Mouse (Mus musculus) megakaryocyte progenitor cell, adult 5-6 weeks (primary cell): ENCODE measurements around the gene Wdr45b. TPM values are rescaled to one million over a fixed set of nuclear protein-coding genes. Genes with fewer than 3 reads are reported as not detected.
"Not testable (repeated sequence)": the region's sequence is repeated elsewhere in the genome, so short reads cannot be mapped to it uniquely, and the experiment has no call there.

ENCODE experiments used
- ATAC-seq: replicated peaks from 2 replicates; pipeline ENCODE4 v1.8.0; 2016; ENCODE audit warnings: mild to moderate bottlenecking, moderate TSS enrichment, inconsistent platforms; ENCODE audit not compliant: poor library complexity
- total RNA-seq, 2 experiments: library from RNA; stranded (forward) in 1 of 2; stranded (reverse) in 1 of 2; fragments of 157-497, 149-512 nt in 1 of 2; fragments of 200-1000 nt in 1 of 2; gene quantifications; 2 replicates each; pipeline versions ENCODE4 v1.2.3 to v1.2.4; 2015 to 2017

The Wdr45b gene
- total RNA-seq, 2 experiments from 2014 or later = 44.1 to 45.8 TPM

DNA sequence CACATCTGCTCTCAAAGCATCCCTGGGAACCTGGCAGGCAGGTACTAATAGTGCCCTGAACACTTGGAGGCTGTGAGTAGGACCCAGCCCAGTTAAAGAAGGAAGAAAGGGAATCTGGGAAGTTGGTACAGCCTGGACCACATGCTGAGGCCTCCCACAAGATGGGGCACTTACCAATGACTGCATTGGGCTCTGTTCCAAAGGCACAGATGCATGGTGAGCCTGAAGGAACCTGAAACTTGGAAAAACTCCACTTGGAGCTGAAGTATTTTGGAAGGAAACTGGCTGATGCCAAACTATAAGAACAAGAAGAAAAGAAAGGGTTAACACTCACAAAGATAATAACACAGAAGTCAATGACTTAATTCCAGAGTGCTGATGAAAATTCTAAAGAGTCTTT, 25.6 kb downstream of the Wdr45b start:
- no peak for ATAC-seq

DNA sequence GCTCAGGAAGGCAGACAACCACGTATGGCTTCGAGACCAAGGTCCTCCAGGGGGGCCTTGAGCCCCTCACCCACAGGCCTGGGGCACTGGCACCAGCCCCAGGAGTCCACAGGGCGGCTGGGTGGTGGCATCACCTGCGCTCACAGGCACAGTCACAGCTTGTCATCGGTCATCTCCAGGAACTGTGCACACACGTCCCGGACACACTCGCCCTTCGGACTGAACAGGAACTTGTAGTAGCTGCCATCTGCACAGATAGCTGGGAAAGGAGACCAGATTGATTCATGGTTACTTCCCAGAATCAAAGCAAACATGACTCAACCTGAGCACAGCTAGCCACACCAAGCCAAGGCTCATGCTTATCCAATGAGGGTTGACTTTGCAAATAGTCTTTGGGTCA, 26.0 kb downstream of the Wdr45b start:
- ATAC-seq = no peak

DNA sequence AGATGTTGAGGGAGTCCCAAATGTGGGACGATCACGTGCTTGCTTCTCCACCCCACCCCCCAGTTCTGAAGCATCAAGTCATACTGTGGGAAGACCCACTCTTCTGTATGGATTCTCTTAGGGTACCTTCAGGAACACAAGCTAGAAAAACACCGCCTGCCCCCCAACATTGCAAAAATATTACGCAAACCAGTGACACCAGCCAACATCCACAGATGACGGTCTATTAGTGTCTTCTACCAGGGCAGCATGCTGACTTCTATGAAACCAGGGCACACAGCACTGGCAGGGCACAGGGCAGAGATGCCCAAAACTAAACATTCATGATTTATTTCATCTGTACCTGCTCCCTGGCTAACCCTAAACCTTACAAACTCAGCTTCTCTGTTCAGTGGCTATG, 27.6 kb downstream of the Wdr45b start:
- no peak for ATAC-seq

DNA sequence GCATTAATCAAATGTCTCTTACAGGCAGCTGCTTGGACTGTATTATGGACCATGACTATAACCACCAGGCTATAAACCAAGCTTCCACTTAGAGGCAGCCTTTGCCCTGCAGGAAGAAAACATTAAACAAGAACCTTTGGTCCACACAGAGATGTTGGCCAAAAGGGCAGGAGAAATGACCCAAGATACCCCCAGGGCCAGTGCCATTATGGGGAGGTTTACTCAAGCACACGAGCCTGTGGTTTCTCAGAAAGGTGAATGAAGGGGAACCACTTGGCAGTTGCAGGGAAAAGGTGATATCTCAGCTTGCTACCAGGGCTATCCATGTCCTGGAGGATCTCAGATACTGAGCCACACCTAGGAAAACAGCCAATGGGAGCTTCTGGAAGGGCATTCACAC, 28.2 kb downstream of the Wdr45b start:
- no peak for ATAC-seq

DNA sequence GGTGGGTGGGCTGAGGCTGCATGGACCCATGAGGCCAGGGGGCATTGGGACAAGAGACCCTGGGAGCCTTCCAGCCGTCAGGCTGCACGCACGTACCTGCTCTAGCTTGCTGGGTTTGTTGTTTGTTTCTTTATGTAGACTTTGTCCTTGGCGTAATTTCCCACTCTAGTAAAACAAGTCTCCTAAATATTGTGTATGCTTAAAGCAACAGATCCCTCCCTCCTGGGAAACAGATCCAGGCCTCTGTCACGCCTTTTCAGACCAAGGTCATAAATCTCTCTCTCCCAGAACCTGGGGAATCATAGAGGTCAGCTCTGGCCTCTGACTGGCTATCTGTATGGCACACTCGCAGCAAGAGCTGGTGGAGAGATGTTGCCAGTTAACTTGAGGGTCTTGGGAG, 46.5 kb downstream of the Wdr45b start:
- not testable (repeated sequence) for ATAC-seq

DNA sequence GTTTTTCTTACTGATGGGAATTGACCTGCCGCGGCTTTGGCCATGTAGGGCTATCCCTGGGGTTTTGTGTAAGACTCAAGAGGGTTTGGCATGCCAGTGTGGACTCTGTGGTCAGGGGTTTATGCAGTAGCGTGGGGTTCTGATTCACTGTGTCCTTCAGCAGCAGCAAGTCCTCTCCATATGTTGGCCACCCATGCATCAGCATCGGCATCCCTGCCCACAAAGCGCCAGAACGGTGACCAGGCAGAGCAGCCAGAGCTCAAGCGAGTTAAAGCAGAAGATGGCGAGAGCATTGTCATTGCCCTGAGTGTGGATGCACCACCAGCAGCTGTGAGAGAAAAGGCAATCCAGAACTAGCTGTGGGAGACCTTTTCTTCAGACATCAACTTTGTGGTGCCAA, 47.6 kb downstream of the Wdr45b start:
- ATAC-seq = no peak

DNA sequence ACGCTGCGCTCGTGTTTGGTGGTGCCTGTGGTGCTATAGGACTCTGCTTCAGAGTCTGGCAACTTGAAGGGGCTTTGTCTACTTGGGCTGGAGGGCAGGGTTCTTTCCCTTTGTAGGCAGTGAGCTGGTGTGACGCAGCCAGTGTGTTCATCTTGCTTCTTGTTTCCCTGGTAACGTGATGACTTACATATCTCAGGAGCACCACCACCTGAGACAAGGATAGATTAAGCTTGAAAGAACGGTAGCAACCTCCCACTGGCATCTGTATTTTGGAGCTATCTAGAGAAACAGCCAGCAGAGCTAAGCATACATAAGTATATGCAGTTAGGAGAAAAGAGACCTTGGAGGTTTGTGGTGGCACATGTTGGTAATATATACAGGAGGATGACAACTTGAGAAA, 48.9 kb downstream of the Wdr45b start:
- ATAC-seq = peak; percentile 65

DNA sequence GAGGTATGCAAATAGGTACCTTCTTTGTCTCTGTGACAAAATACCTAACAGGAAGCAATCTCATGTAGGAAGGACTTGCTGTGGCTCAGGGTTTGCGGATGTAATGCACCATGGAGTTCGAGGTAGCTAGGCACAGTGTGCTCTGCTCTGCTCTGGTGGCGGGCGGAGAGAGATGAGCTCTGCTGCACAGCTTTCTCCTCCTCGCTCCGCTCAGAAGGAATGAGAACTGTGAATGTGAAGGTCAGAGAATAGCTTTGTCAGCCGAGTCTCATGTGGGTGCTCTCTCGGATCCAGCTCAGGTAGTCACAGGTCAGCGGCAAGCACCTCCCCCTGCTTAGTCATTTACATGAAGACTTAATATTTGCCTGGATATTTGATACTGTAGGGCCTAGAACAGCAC, 54.0 kb downstream of the Wdr45b start:
- no peak for ATAC-seq

DNA sequence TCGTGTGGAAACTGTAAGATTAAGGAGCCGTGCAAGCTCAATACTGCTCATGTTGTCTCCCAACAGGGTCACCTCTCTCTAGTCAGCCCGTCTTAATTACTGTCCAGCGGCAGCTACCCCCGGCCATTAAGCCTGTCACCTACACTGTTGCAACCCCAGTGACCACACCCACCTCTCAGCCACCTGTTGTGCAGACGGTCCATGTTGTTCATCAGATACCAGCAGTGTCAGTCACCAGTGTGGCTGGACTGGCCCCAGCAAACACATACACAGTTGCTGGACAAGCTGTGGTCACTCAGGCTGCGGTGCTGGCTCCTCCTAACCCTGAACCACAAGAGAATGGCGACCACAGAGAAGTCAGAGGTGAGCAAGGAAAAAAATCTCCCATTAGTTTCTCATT, 55.8 kb downstream of the Wdr45b start:
- ATAC-seq = no peak

DNA sequence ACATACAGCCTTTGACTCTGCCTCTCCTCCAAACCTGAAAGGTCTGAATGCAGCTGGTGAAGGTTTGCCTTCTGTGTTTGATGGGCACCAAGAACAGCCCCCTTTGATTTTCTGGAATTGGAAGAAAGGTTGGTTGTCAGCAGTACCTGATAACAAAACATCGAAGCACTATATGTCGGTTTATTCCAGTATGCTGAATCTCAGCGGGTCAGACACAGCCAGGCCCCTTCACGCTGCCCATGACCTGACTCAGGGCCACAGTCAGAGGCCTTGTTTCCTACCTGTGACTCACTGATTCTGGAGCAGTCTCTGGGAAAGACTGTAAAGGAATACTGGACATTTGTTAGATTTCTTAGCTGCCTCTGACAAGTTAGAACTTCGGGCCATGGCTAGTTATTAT, 59.5 kb downstream of the Wdr45b start:
- no peak for ATAC-seq

DNA sequence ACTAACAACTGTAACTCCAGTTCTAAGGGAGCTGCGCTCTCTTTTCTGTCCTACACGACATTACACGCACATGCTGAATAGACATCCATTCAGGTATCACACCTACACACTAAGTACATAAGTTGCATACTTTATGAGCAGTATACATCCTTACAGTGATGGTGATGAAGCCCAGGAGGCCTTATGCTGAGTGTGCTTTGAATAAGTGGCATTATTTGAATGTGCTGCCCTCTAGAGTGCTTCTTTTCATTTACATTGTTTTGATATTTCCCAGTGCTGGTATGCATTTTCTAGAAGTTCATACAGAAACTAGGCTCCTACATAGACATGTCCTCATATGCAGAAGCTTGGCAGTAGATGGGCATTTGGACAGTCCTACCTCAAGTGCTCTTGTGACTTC, 64.4 kb downstream of the Wdr45b start:
- ATAC-seq = peak; percentile 42; the same call in 1 of the 2 replicates

DNA sequence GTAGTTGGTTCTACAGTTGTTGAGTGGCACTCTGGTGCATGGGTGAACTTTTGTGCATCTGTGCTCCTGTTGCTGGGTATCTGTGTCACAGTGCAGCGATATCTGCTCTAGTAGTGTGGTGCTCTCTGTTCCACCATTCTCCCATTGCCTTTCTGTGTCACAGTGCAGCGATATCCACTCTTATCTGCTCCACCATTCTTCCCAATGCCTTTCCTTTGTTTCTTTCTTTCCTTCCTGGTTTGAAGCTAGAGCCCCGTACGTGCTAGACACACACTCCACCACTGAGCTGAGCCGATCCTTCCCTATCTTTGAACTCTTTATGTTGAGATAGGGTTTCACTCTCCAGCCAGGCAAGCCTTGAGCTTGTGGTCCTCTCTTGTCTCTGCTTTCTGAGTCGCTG, 71.3 kb downstream of the Wdr45b start:
- ATAC-seq = peak; percentile 64

DNA sequence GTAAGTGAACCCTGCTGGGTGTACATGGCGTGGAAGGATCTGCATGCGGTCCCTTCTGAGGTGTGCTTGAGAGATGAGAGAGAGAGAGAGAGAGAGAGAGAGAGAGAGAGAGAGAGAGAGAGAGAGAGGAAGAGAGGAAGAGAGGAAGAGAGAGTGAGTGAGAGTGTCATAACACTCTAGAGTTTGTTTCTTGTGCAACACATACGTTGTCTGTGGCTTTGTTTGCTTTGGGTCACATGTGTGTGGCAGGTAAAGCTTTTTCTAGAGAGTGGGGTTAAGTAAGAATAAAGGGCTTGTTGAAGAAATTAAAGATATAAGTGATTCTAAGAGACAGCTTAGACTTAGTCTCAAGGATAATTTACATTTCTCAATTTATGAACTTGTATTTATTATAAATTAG, 76.2 kb downstream of the Wdr45b start:
- ATAC-seq = peak; percentile 57

DNA sequence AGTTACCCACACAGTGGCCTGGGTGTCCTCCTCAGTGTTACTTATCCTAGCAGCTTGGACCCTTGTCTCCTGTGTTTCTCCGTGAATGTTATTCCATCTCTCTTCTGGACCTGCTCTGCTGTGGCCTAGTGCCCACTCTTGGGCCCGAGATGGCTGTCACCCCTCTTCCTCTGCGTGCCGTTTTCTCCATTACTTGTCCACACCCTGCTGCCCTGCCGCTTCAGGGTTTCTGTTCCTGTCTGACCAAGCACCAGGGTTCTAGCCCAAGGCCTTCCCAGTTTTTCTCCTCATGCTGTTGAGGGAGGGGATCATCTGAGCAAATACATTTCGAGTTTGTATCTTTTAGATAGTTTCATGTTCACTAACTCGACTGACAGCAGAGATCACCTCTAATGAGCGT, 76.7 kb downstream of the Wdr45b start:
- no peak for ATAC-seq

Other genes with a start within 250 kb of the Wdr45b start
- gene Tex19.2, start 235.8 kb downstream of the Wdr45b start, total RNA-seq (2015) = not detected in 2 replicates
- 0.71 TPM in 1 of 2 replicates, not detected in the other for gene Tex19.2, start 235.8 kb downstream of the Wdr45b start, total RNA-seq (2017)
- gene Tex19.1, start 208.3 kb downstream of the Wdr45b start, total RNA-seq (2015) = not detected in 2 replicates
- not detected in 2 replicates for gene Tex19.1, start 208.3 kb downstream of the Wdr45b start, total RNA-seq (2017)
- not detected in 2 replicates for gene Uts2r, start 194.2 kb downstream of the Wdr45b start, total RNA-seq (2015)
- gene Uts2r, start 194.2 kb downstream of the Wdr45b start, total RNA-seq (2017) = not detected in 2 replicates
- gene Hexdc, start 150.0 kb downstream of the Wdr45b start, total RNA-seq (2015) = 2.5 and 3.8 TPM in 2 replicates
- gene Hexdc, start 150.0 kb downstream of the Wdr45b start, total RNA-seq (2017) = 5.7 and 6.3 TPM in 2 replicates
- gene Ogfod3, start 149.7 kb downstream of the Wdr45b start, total RNA-seq (2015) = 14.0 and 18.3 TPM in 2 replicates
- 5.6 and 7.4 TPM in 2 replicates for gene Ogfod3, start 149.7 kb downstream of the Wdr45b start, total RNA-seq (2017)
- gene Cybc1, start 125.1 kb downstream of the Wdr45b start, total RNA-seq (2015) = 39.6 and 42.2 TPM in 2 replicates
- 34.5 and 40.0 TPM in 2 replicates for gene Cybc1, start 125.1 kb downstream of the Wdr45b start, total RNA-seq (2017)
- gene Narf, start 117.2 kb downstream of the Wdr45b start, total RNA-seq (2015) = 11.3 and 11.9 TPM in 2 replicates
- 21.0 and 23.9 TPM in 2 replicates for gene Narf, start 117.2 kb downstream of the Wdr45b start, total RNA-seq (2017)
- 24.8 and 28.9 TPM in 2 replicates for gene Foxk2, start 94.5 kb downstream of the Wdr45b start, total RNA-seq (2015)
- gene Foxk2, start 94.5 kb downstream of the Wdr45b start, total RNA-seq (2017) = 20.9 and 23.1 TPM in 2 replicates
- 0.57 TPM in 1 of 2 replicates, not detected in the other for gene Rab40b, start 33.8 kb upstream of the Wdr45b start, total RNA-seq (2015)
- 0.37 TPM in 1 of 2 replicates, not detected in the other for gene Rab40b, start 33.8 kb upstream of the Wdr45b start, total RNA-seq (2017)
- gene Fn3krp, start 67.0 kb upstream of the Wdr45b start, total RNA-seq (2015) = 6.6 and 7.7 TPM in 2 replicates
- 12.5 and 16.4 TPM in 2 replicates for gene Fn3krp, start 67.0 kb upstream of the Wdr45b start, total RNA-seq (2017)
- 0.20 TPM in 1 of 2 replicates, not detected in the other for gene Fn3k, start 80.5 kb upstream of the Wdr45b start, total RNA-seq (2015)
- not detected in 2 replicates for gene Fn3k, start 80.5 kb upstream of the Wdr45b start, total RNA-seq (2017)
- gene Tbcd, start 97.5 kb upstream of the Wdr45b start, total RNA-seq (2015) = 32.7 and 36.7 TPM in 2 replicates
- gene Tbcd, start 97.5 kb upstream of the Wdr45b start, total RNA-seq (2017) = 38.8 and 54.1 TPM in 2 replicates
- gene Zfp750, start 164.9 kb upstream of the Wdr45b start, total RNA-seq (2015) = not detected in 2 replicates
- 0.14 TPM in 1 of 2 replicates, not detected in the other for gene Zfp750, start 164.9 kb upstream of the Wdr45b start, total RNA-seq (2017)